Mouse (Mus musculus): Measurements from ENCODE around the gene Idh2.
A peak's percentile ranks its signal among the peaks of the same experiment; 100 is the strongest.
"Not testable (repeated sequence)": the region's sequence is repeated elsewhere in the genome, so short reads cannot be mapped to it uniquely, and the experiment has no call there.

The Idh2 gene

DNA sequence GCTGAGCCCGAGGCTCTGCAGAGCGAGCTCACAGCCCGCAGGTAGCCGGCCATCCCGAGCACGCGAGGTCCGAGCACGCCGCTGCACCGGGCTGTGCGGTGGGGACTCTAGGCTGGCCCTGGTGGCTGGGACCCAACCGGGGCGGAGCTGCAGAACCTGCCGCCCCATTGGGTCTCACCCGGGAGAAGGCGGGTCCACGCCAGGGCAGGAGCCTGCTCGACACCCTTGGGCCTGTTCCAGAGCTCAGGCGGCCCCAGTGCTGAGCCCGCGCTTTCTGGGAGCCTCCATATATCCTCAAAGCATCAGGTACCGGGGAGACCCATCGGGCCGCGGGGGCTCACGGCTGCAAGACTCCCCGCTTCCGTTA is at the start of gene Idh2:
TSS of gene Idh2 (minus strand) at position 169 of the 367 bp plus-strand sequence.
- peak; percentile 86 for DNase-seq (ENCODE audit: low read depth, low spot score)

DNA sequence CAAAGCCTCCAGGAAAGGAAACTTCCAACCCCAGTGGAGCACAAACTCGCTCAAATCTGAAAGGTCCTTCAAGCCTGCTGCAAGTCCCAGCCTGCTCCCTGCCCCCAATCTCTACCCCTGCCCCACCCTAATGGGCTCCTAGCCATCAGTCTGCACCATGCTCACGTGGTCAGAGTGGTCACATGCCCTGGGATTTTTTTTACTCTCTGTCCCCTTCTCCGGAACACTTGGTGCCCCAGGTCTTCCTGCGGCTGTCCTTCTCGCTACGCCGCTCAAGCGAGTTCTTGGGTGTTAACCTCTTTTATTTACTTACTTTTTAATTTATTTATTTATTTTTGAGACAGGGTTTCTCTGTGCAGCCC is 45.7 kb upstream of the Idh2 start:
- DNase-seq (ENCODE audit: low read depth, low spot score): no peak

DNA sequence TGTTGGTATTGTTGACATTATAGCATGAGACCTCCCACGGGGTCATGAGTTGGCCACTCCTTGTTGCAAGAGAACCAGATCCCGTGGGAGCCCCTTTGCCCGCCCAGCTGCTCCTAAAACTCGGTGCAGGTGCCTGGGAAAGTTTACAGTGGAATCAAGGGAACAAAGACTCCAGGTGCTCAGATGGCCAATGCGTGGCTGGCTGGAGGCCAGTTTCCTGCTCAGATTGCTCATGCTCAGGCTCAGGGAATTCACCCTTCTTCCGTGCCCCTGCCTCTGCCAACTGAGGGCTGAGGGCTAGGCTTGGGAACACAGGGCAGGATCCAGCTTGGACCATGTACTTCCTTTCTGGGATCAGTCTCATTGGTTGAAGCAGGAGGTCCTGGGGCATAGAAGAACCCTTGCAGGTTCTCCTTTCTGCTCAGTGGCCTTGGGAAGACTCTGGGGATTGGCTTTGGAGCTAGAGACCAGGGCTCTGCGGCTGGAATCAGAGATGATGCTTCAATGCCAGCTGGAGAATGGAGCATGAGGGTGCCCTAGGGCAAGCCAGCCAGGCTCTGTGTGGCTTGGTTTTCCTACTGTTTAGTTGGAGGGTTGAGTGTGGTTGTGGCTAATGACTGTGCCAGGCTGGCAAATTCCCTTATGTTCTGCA is 45.2 kb upstream of the Idh2 start:
- DNase-seq (ENCODE audit: low read depth, low spot score): no peak

DNA sequence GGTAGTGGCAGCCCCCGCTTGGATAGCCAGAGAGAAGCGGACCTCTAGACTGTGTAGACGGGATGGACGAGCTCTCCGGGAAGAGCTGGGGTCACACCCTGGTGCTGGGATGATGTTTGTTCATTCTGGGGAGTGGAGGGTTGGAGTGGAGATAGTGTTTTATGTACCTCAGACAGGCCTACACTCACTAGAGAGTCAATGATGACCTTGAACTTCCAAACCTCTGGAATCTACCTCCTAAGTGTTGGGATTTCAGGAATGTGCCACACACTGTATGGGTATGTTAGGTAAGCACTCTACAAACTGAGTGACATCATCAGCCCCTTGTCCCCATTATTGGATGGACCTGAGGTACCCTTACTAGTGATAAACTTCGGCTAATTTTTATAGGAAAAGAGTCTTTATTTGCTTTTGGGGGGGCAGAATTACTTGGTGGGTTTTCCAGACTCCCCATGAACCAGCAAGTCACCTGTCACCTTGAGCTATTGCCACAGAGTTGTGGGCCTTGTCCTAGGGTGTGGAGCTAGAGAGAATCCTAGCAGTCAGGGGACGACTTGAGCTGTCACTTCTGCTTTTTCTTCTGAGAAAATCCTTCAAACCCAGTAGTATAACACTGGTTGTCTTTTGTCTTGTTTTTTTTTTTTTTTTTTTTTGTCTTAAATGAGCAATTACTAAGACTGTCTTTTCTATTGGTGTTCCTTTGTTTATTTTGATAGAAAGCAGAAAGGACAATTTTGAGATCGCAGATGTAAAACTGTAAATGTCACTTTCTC is 43.5 kb upstream of the Idh2 start:
- DNase-seq (ENCODE audit: low read depth, low spot score): no peak

DNA sequence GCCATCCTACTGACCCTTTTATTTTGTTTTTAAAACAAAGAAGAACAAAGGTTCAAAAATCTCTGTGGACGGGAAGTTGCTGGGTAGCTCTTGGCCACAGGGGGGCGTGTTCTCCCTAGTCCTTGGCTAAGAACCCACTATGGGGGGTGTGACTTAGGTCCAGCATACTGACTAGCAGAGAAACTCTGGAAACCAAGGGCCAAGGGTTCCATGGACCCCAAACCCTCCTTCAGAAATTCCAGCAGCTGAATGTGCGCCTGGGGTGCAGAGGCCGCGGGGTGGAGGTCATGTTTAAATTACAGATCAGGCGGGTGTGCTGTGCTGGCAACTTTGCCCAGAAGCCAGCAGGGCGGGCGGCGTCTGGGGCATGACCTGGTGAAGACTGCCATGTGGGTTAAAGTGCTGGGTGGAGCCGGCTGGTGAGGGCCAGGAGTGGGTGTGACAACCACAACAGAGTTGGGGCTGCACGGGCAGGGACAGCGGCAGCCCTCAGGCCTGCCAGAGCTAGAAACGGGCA is 41.6 kb upstream of the Idh2 start:
- DNase-seq (ENCODE audit: low read depth, low spot score): peak; percentile 49

DNA sequence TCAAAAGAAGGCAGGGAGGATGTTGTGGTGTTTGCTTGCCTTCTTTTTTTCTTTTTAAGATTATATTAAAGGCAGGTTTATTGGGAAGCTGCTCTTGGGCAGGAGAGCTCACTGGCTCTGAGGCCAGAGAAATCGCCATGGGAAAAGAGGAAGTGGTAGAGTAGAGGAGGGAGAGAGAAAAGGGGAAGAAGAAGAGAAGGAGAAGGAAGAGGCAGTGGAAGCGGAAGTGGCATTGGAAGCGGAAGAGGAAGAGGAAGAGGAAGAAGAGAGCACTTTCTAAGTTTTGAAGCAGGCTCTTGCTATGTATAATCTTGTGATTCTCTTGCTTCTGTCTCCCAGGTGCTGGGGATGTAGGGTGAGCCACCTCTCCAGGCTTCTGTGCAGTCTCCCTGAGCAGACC is 39.5 kb upstream of the Idh2 start:
- no peak for DNase-seq (ENCODE audit: low read depth, low spot score)

DNA sequence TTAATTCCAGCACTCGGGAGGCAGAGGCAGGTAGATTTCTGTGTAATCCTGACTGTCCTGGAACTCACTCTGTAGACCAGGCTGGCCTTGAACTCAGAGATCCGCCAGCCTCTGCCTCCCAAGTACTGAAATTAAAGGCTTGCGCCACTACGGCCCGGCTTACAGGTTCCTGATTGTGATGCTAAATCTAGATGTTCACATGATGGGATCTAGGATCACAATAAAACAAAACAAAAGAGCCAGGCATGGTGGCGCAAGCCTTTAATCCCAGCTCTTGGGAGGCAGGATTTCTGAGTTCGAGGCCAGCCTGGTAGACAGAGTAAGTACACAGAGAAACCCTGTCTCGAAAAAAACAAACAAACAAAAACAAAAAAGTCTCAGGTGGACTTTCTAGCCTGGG is 37.6 kb upstream of the Idh2 start:
- DNase-seq (ENCODE audit: low read depth, low spot score): no peak

DNA sequence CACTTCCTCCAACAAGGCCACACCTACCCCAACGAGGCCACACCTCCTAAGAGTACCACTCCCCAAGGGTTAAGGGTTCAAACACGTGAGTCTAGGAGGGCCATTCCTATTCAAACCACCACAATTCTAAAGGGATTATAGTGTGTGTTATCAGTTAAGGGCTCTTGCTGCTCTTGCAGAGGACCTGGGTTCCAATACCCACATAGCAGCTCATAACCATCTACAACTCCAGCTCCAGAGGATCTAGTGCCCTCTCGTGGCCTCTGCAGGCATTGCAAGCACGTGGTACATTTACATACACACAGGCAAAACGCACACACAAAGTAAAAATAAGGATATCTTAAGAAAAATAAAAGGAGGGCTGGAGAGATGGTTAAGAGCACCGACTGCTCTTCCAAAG is 37.0 kb upstream of the Idh2 start:
- peak; percentile 27 for DNase-seq (ENCODE audit: low read depth, low spot score)

DNA sequence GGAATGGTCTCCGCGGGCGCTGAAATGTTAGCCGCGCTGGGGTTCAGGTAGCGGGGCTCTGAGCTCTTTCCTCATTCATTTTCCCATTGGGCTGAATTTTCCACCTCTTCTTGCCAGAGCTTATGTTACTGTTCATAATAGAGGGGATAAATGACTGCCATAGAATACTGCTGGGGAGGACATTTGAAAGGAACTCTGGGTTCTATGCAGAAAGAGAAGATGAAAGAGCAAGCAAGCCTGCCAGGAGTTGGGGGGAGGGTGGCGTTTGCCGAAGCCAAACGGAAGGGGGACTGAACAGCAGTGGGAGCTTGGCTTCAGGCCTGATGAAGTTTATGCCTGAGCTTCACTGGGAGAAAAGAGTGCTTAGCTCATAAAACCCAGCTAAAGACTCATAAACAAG is 34.2 kb upstream of the Idh2 start:
- DNase-seq (ENCODE audit: low read depth, low spot score): no peak

DNA sequence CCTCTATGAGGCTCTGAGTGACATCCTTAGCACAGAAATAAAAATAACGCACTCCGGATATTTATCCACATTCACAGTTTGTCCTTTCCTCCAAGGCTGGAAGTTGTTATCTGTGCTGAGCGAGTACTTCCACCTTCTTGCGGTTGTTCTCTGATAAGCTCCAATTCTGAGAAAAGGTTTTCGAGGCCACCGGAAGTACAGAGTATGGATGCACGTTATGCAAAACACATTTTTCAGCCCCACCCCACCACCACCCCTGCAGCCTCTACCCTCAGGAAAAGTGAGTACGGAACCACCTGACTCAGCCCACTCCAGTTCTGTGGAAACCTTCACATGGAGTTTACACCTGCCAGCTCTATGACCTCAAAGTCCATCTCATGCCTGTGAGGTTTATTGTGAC is 30.9 kb upstream of the Idh2 start:
- no peak for DNase-seq (ENCODE audit: low read depth, low spot score)

DNA sequence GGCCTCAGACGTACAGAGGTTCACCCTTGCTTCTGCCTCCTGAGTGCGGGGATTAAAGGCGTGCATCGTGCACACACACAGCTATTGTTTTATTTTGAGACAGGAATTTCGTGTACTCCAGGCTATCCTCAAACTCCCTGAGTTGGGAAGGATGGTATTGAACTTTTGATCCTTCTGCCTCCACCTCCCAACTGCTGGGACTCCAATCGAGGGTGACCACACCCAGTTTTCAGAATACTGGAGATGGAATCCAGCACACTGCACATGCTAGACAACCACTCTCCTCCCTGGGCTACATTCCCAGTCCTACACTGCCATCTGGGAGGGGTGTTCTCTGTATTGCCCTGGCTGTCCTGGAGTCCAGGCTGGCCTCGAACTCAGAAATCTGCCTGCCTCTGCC is 29.5 kb upstream of the Idh2 start:
- no peak for DNase-seq (ENCODE audit: low read depth, low spot score)

DNA sequence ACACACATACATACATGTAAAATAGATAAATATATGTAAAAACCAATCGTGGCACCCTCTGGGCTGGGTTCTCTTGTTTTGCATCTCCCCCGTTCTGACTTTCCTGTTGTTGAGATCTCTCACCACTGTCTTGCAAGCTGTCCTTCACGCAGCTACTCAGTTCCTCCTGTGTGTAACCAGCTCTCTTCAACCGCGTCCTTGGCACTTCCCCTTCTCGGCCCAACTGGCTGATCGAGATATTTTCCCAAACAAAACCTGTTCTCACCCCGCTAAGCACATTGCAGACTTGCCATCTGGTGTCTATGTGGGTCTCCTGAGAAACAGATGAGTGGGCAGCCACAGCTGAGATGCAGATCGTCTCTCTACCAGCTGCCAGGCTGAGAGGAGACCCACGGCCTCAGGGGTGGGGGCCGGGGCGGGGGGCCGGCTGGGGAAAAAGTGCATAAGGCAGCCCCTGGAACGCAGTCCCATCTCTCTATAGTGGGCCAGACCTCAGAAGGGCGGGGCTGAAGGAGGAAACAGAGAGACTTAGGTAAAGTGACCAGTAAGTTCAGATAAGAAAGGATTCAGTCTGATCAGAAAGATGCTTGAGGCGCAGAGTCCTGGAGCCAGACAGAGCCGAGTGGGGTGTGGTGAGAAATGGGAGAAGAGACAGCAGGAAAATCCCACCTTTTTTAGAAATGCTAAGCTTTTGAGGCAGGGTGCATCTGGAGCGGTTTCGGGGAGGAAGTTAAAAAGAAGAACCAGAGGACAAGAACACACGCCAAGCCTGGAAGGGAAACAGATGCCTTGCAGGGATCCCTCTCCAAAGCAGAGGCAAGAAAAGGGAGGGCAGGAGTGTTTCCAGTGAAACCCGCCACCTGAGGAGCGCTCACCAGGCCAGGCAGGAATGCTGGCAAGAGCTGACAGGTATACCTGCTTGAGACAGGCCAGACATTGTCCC is 28.4 kb upstream of the Idh2 start:
- DNase-seq (ENCODE audit: low read depth, low spot score): no peak

DNA sequence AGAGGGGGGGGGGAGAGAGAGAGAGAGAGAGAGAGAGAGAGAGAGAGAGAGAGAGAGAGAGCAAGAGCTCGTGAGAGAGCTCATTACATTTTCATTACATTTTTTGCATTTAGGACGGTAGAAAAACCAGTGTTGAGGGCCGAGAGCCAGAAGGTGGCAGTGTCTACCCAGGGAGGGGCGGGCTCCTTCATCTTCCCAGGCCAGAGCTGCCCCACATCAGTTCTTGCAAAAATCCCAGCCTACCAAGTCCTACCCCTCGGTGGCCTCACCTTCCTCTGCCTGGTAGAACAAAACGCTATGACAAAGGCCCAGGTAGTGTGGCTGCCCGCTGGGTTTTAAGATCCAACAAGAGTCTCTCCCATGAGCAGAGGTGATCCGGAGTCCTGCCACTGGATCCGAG is 25.6 kb upstream of the Idh2 start:
- DNase-seq (ENCODE audit: low read depth, low spot score): peak; percentile 76

DNA sequence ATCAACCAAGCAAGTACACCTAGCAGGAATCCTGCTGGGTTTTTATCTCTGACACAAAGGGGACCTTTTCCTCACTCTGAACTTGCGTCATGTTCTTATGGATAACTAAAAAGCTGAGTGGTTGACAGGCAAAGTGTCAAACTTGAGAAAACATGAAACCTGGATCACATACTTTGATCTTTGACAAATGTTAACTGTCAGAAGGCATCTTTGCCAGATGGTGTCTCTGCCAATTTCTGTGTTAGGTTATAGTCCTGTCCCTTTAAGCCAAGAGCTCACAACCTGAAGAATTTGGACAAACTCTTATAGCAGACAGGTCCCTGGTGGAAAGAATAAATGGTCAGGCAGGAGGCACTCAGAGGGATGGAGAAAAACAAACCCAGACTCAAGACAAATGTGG is 23.2 kb upstream of the Idh2 start:
- DNase-seq (ENCODE audit: low read depth, low spot score): no peak

DNA sequence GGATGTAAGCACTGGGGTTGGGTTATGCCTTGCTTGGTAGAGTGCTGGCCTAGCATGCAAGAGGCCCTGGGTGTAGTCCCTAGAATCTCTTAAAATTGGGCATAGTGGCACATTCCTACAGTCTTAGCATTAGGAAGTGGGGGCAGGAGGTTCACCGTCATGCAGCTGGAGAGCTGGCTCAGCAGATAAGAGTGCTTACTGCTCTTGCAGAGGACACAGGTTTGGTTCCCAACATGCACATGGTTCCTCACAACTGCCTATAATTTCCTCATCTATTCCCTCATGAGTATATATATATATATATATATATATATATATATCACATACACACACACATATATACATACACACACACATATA is 20.0 kb upstream of the Idh2 start:
- DNase-seq (ENCODE audit: low read depth, low spot score): no peak

DNA sequence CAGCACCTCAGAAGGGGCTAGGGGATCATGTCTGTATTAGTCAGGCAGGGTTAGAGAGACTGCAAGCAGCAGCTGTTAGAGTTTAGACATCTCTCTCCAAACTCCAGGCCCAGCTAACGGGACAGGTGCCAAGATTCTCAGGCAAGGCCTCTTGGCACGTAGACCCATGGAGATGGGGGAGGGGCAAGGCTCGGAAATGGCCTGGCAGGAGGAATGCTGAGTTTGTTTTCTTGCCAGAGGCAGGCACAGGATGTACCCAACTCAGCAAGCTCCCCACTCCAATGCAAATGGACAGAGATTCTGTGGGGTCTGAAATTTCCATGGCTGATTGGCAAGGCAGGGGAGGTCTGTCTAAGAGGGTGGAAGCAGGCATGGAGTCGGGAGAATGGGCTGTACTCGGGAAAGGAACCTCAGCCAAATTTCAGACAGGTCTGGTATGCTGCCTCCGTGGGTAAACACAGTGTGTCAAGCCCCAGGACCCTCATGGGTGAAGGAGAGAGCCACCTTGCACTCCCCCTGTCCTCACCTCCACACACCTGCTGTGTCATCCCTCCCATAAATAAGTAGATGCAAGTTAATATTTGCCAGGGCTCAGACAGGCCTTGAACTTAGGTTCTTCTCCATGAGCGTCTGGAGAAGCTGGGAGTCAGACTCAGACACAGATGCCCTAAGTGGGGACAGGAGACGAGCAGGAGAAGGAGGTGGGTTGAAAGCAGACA is 19.4 kb upstream of the Idh2 start:
- DNase-seq (ENCODE audit: low read depth, low spot score): no peak

DNA sequence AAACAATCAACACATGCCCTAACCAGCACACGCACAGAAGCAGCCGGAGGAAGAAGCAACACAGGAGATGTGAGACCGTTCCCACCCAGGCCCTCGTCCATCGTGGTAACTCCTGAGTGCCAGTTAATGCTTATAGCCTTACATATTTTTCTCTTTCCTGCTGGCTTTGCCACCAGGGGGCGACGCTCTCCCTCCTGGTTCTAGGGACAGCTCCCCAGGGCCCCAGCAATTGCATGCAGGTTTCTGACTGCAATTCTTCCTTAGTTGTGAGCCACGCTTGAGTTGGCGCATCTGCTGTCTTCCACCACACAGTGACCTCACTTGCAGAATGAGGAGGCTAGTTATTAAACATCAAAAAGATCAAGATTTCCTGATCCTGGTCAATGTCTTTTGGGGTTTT is 17.3 kb upstream of the Idh2 start:
- DNase-seq (ENCODE audit: low read depth, low spot score): peak; percentile 72

DNA sequence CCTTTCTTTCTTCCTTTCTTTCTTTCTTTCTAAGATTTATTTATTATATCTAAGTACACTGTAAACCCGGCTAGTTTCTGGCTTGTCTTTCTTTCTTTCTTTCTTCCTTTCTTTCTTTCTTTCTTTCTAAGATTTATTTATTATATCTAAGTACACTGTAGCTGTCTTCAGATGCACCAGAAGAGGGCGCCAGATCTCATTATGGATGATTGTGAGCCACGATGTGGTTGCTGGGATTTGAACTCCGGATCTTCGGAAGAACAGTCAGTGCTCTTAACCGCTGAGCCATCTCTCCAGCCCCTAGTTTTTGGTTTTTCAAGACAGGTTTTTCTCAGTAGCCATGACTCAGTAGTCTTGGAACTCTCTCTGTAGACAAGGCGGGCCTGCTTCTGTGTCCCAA is 16.1 kb upstream of the Idh2 start:
- not testable (repeated sequence) for DNase-seq (ENCODE audit: low read depth, low spot score)

DNA sequence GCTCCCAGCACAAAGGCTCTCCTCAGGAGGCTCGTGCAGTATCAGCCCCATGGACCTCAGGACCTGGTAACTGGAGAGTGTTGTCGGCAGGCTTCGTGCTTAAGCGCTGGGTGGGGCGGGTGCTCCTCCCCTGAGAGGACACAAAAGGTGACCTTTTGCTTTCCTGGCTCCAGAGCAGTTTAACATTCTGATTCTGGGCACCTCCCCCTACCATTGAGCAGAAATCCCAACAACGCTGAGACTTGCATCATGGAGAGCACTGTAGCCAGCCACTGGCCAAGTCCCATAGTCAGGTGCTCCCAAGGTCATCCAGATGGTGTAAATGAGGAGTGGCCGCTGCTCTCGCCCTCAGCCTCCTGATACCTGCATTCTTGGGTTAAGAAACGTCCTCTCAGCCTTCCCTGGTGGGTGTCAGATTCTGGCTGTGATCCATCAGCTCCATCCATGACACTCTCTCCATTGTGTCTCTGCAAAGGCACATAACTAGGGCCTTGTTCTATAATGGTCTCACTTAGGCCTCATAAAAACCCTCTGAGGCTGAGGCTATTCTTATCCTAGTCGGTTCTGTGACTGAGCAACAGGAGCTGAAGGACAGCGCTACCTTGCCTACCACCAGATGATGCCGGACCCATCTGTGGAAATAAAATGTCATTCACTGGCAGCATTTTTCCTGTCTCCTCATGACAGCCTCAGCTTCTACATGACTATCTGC is 15.3 kb upstream of the Idh2 start:
- no peak for DNase-seq (ENCODE audit: low read depth, low spot score)

DNA sequence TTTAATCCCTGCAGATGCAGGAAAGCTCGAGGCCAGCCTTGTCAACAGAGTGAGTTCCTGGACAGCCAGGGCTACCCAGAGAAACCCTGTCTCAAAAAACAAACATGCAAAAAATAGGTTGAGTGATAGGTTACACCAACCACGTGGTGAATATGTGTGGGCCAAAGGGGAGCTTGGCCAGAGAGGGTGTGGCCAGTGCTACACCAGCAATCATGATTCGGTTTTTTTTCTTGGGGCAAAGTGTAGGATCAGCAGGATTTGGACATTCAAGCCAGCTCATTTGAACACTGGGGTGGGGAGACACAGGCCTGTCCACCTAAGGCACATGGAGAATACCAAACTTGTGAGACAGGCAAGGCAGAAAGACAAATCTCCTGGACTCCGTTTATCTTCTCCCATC is 14.1 kb upstream of the Idh2 start:
- DNase-seq (ENCODE audit: low read depth, low spot score): no peak

DNA sequence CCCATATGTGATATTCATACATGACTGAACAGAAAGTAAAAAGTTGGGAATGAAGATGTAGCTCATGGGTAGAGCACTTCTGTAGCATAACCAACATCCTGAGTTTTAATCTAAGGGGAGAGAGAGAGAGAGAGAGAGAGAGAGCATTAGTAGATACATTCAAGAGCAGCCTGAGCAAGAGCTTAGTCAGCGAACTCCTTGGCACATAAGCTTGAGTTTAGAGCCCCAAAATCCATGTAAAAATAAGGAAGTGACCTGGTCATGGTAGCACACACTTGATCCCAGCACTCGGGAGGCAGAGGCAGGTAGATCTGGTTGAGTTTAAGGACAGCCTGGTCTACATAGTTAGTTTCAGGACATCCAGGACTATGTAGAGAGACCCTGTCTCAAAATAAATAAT is 8.5 kb upstream of the Idh2 start:
- DNase-seq (ENCODE audit: low read depth, low spot score): no peak
